Mouse (Mus musculus): ENCODE data around the gene Dus4l.
"Not testable (repeated sequence)": the region's sequence is repeated elsewhere in the genome, so short reads cannot be mapped to it uniquely, and the experiment has no call there.

Dus4l gene

DNA sequence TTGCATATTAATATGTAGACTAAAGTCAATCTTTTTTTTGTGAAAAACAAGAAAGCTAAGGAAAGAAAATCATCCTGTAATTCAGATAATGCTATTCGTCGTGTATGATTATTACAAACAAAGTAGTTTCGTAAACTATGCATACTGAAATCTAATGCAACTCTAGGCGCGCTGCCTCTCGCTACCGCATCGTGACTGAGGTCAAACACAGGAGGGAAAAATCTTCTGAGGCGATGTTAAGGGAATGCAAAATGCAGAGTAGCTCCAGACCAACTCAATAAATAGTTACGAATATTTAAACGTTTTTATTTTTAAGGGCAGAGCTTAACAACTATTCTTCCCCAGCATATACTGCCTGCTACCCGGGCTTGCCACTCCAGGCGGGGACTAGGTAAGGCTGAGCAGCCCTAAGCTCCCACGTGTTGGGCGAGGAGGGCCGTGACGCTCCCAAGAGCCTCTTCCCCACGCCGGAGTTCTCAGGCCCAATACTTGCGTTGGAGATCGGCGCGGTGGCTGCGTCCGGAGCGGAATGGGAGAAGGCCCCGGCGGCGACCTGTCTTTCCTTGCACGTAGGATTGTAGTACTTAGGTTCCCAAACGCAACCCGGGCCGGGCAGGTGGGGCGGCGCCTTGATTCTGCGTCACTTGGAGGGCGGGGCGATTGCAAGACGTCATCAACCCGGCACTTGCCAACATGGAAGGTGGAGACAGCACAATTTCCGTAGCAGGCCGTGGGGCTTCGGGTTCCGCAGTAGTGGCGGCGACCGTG, at the start of gene Dus4l, which contains the start of gene Cog5:
TSS of gene Dus4l (minus strand) at position 630 of the 768 bp plus-strand sequence.
TSS of gene Cog5 (plus strand) at position 673 of the 768 bp plus-strand sequence.
- peak; percentile 81 to 98 for DNase-seq (ENCODE audit: low read depth in 1 of 2, low spot score in 2 of 2)

DNA sequence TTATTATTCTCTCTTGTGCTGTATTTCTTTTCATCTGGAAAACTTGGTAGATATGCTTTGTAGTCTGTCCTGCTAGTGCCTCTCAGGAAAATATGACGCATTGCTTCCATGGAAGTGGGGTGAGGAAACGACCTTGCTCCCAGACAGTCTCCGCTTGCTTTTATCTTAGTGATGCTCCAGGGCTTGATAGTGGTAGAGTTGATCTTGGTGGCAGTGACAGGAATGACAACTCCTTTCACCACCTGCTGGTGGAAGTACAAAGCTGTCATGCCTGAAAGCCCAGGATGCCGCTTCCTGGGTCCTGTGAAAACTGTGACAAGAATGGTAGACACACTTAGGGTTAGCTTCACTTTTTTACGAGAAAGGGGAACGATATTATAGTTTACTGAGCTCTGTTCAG, 49.3 kb upstream of the Dus4l start:
- no peak for DNase-seq (ENCODE audit: low read depth in 1 of 2, low spot score in 2 of 2)

DNA sequence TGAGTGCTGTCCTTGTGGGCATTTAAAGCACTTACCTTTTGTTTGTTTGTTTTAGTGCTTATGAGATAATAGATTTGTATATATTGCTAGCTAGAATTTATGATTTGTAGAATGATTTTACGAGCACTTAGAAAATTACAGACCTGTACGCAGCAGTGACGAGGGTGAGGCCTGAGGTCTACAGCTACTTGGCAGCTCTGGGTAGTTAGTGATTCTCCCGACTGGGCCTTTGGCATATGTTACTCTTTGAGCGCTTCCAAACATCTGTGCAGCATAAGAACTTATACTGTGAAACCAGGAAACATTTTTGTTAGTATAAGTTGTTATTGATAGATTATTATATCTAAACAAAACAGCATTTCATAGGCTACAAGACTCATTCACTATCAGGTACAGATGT, 46.8 kb upstream of the Dus4l start:
- DNase-seq (ENCODE audit: low read depth in 1 of 2, low spot score in 2 of 2): no peak

DNA sequence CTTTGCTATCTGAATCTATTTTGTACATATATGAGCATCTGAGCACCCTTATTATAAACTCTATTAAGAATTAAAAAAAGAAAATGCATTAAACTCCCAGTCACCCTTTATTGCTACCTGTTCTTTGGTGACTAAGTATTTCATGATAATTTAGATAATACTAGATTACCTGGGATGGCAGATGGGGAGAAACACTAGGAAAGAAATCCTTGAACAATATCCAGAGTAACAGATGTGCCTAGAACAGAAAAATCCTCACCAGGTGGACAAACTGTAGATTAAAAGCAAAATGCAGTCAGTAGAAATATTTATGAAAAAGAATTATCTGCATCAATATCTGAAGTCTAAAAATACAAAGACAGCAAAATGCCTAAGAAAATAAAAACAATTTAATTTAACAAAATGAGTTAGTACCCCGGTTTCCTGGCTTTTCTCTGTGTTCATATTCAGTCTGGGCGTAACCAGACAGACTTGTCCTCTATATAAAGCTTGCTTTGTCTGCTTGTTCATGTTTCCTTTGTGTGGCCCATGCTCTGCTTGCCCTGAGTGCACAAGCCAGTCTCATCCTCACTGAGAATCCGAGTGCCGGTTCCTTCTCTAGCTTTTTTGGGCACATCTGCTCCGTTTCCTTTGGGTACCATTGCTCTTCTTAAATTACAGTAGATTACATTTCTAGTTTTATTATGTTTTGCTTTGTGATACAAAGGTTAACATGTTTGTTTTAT, 46.2 kb upstream of the Dus4l start:
- DNase-seq (ENCODE audit: low read depth in 1 of 2, low spot score in 2 of 2): no peak

DNA sequence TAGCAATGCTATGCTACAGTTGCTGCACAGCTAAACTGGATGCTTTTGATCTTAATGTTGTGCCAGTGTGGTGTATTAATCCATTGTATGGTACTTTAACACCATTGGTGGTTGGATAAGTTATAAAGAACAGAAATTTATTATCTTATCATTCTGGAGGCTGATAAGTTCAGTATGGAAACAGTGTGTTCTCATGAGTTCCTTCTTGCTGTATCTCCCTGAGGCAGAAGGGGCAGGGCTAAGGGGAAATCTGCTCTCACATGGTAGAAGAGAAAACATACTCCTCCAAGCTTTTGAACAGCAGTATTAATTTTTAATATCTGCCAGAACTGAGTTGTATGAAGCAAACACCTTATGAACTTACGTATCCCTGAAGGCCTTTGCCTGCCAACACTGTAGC, 38.7 kb upstream of the Dus4l start:
- no peak for DNase-seq (ENCODE audit: low read depth in 1 of 2, low spot score in 2 of 2)

DNA sequence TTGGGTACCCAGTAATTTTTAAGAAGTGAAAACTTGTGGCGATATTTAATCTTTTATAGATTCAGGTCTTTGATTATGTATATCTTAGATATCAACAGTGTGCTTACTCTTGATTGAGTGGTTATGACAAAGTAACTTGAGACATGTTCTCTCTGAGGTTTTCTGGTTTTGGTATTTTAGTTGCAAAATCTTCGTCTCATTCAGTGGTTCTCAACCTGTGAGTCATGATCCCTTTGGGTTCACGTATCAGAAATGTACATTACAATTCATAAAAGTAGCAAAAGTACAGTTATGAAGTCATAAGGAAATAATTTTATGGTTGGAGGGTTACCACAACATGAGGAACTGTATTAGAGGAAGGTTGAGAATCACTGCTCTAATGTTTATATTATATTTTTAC, 32.1 kb upstream of the Dus4l start:
- no peak for DNase-seq (ENCODE audit: low read depth in 1 of 2, low spot score in 2 of 2)

DNA sequence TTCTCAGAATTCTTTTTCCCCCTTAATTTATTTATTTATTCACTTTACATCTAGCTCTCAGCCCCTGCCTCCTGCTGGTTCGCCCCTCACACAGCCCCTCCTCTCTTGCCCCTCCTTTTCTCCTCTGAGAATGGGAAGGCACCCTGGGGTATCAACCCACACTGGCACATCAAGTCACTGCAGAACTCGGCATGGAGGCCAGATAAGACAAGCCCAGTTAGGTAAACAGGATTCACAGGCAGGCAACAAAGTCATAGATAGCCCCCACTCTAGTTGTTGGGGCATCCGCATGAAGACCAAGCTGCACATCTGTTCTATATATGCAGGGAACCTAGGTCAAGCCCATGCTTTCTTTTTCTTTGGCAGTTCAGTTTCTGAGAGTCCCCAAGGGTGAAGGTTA, 12.6 kb upstream of the Dus4l start:
- DNase-seq (ENCODE audit: low read depth in 1 of 2, low spot score in 2 of 2): no peak

DNA sequence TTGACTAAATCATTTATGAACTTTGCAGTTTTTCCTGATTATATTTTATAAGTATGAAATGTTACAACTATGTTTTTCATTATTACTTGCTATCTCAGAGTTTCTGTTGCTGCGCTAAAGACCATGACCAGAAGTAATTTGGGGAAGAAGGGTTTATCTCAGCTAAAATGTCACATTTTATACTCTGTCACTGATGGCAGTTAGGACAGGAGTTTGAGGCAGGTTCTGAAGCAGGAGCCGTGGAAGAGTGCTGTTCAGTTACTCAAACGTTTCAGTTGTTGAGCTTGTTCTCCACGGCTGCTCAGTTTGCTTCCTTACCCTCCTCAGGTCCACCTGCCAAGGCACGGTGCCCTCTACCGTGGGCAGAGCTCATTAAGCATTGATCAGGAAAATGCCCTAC, 11.4 kb upstream of the Dus4l start:
- DNase-seq (ENCODE audit: low read depth in 1 of 2, low spot score in 2 of 2): no peak

DNA sequence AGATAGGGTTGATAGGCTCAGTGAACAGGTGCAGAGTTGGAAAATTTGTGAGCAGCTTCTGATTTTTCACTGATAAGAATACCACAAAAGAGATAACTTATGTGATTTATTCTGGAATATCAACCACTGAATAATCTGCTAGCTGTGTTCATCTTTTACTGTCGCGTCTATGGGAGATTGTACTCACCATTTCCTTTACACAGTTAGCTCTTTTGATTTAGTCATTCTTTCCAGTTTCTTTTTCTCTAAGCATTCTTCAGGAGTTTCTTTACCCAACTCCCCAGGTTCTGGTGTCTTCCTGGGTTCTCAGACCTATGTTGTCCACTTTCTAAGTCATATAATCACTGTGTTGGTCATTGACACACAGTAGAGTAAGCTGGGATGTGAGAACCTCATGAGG, 2.2 kb upstream of the Dus4l start:
- DNase-seq (ENCODE audit: low read depth in 1 of 2, low spot score in 2 of 2): no peak

DNA sequence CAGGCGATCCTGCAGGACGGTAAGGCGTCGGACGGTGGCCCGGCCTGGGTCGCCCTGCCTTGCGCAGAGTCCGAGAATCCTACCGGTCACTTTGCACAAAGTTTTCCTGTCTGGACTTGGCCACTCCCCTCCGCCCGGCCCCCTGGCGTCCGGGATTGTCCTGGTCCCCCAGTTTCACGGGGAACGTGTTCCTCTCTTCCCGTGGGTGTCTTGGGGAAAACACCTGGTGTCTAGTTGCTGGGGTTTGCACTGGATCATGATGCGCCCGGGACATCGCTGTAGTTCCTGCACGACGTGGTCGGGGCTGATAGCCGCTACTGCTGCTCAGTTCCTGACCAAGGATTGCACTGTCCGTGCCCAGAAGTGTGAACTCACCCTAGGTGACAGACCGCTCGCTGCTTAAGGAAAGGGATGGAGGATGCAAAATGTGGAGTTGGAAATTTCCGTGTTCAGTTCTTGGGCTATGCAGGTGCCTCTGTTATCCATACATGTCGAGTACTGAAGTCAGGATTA, 395 bp upstream of the Dus4l start:
- DNase-seq (ENCODE audit: low read depth in 1 of 2, low spot score in 2 of 2): no peak

DNA sequence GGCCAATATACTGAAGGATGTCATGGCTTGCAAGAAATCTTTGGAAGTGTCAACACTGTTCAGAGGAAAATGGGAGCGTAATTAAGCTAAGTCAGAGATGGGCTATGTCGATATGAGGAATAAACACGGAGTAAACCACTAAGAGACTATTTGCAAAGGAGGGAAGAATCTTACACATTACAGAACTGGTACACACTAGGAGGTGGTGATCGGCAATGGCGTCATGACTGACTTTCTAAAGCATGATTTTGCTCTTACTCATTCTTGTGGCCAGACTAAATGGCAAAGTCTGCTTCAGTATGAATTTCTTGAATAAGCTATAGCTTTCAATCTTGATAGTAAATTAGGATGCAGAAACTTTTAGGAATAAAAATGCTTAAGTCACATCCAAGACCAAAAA, 1.0 kb downstream of the Dus4l start:
- DNase-seq (ENCODE audit: low read depth in 1 of 2, low spot score in 2 of 2): no peak

DNA sequence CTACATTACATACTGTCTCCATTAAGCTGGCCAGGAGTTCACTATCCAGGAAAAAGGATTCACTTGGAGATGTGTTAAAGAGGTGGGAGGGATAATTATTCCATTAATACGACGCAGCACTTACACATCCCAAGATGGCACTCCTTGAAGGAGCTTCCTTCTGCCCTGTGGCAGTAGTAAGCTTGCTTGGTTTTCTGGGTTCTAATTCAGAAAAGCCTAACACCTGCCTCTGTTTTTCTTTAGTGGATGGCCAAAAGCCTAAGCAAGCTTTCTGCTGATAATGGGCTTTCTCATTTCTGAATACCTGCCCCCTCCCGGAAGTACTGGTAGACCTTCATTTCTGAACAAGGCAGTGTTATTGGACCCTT, 19.4 kb downstream of the Dus4l start:
- DNase-seq (ENCODE audit: low read depth in 1 of 2, low spot score in 2 of 2): no peak

DNA sequence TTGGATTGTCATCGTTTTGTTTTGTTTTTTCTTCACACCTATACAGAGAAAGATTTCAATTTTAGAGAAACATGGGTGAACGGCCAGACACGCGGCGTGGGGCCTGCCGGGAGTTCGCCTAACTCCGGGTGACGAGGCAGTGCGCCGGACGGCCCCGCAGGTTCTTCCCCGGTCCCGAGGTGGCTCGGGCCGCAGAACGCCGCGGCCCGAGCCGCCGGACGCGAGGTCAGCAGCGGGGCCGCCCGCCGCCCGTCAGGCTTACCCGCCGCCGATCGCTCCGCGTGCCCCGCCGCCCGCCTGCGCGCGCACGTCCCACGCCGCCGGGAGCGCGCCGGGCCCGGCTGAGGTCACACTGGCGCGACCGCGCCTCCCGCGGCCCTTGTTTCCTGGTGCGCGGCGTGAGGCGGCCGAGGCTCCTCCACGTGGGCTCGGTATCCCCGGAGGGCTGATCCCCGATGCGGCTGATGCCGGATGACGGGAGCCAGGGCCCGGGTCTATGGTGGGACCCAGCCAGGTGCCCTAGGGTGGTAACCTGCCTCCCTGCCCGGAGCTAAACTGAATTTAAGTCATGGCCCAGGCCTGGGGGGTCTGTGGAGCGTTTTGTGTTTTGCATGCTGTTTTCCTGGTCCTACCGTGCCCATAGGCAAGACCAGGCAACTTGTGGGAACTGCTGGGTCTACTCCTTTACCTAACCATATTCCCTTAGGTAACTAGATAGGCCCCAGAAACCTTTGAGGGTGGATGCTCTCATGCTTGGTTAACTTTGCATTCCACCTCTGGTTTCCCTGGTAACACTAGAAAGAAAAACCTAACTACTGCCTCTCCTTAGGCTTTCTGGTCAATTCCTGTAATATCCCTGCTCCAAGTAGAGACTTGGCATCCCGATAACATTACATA, 20.0 kb downstream of the Dus4l start, which contains the start of gene Bcap29:
TSS of gene Bcap29 (minus strand) at position 316 of the 897 bp plus-strand sequence.
- peak in 1 of 2 experiments; percentile 61 for DNase-seq (ENCODE audit: low read depth in 1 of 2, low spot score in 2 of 2)

DNA sequence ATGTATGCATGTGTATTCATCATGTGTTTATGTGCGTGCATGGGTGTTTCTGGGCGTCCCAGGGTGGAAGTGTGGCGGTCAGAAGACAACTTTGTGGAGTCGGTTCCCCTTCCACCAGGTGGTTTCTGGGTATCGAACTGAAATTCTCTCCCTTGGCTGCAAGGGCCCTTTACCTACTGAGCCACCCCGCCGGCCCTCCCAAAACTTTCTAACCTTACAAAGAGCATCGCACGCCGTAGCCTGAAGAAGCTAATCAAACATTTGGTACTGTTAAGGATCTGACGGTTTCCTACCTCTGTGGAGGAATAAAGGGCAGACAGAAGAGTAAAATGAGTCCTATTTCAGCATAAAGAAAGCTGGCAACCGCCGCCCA, 20.7 kb downstream of the Dus4l start:
- DNase-seq (ENCODE audit: low read depth in 1 of 2, low spot score in 2 of 2): peak in 1 of 2 experiments; percentile 14

DNA sequence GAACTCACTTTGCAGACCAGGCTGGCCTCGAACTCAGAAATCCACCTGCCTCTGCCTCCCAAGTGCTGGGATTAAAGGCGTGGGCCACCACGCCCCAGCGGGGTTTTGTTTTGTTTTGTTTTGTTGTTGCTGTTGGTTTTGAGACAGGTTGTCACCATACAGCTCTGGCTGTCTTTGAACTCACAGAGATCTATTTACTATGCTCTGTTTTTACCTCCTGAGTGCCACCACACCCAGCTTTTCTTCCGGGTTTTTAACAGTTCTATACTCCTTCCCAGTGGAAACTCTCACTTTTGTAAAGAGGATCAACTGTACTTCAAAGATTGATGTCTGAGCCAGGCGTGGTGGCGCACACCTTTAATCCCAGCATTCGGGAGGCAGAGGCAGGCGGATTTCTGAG, 26.2 kb downstream of the Dus4l start:
- DNase-seq (ENCODE audit: low read depth in 1 of 2, low spot score in 2 of 2): not testable (repeated sequence)

DNA sequence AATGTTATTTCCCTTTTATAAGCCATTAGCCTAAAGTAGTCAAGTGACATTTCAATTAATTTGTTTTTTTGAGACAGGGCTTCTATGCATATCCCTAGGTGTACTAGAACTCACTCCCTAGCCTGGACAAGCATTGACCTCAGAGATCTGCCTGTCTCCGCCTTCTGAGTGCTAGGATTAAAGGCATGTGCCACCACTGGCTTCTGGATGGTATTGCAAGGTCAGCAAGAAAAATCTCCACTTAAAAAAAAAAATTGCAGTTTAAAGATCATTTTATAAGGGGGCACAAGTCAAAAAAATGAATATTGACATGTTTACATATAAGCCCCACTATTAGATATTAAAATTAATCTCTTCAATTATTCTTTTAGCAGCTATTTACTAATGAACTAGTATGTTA, 29.6 kb downstream of the Dus4l start:
- DNase-seq (ENCODE audit: low read depth in 1 of 2, low spot score in 2 of 2): no peak

DNA sequence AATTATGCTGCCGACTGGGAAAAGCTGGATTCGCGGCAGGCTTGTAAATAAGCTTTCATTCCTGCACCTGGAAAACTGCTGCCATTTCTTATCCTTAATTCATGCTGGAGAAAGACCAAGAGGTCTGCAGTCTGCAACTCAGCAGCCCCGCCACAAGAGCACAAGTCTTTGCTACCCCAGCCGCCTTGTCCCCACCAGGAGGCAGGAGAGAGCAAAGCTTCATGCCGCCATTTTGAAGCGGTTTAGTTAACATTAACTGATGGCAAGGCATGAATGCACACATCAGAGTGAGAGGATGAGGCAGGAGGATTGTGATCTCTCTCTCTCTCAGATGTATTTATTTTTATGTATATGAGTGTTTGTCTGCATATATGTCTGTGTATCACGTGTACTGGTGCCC, 34.5 kb downstream of the Dus4l start:
- DNase-seq (ENCODE audit: low read depth in 1 of 2, low spot score in 2 of 2): no peak

DNA sequence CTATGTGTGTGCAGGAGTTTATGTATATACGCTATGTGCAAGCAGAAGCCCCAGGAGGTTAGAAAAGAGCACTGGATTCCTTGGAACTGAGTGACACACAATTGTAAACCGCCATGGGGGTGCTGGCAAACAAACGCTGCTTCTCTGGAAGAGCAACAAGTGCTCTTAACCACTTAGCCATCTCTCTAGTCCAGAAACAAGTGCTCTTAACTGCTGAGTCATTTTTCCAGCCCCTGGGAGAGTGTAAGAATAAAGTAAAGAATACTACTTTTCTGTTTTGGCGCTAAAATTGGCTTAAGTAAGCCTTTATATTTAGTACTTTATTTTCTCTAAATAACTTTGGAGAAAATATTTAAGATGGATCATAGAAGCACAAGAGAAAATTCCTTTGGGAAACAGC, 41.3 kb downstream of the Dus4l start:
- no peak for DNase-seq (ENCODE audit: low read depth in 1 of 2, low spot score in 2 of 2)

DNA sequence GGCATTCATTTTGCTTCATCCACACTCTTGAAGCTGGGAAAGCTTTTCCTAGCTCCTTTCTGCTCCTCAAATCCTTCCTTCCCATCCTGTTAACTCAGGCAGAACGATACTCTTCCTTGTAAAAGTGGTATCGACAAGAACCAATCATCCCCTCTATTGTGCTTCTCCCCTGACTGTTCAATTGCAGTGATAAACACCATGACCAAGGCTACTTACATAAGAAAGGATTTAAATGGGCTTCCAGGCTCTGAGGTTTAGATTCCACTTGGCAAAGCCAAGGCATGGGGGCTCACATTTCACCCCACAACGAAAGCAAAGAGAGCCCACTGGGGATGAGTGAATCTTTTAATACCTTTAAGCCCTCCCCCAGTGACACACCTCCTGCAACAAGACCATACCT, 46.5 kb downstream of the Dus4l start:
- DNase-seq (ENCODE audit: low read depth in 1 of 2, low spot score in 2 of 2): no peak

DNA sequence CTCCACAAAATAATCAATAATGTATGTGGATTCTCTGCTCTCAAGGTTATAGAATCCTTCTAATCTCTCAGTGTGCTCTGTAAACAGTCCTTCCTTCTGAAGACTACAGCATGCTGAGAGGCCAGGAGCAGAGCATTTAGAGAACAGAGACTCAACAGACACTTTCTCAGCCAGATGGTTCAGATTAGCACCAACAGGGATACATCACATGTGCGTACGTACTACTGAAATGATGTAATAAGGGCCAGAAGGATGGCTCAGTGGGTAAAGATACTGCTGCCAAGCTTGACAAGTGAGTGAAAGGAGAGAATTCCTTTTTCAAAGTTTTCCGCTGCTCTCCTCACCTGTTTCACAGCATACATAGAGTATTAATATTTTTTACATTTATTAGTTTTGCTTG, 49.7 kb downstream of the Dus4l start:
- no peak for DNase-seq (ENCODE audit: low read depth in 1 of 2, low spot score in 2 of 2)

DNA sequence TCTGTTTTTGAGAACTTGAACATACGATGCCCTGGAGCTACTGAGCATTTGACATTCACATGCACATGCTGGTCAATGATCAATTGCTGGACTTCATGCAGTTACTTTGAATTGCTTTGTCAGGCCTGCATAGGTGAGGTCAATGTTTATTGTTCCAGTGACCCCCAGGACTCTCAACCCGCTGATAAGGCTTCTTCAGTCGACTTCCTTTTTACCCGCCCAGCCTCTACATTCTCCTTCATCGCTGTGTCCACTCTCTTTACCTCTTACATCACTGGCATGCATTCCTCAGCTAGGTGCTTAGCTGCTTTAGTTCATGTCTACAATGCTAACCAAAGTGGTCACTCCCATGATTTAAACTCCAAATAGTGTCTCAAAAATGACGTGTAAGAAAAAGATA, 51.0 kb downstream of the Dus4l start:
- no peak for DNase-seq (ENCODE audit: low read depth in 1 of 2, low spot score in 2 of 2)

All from monocyte, adult 2 months (primary cell).